Mouse (Mus musculus): ENCODE data around the gene Dhx34.

DNA sequence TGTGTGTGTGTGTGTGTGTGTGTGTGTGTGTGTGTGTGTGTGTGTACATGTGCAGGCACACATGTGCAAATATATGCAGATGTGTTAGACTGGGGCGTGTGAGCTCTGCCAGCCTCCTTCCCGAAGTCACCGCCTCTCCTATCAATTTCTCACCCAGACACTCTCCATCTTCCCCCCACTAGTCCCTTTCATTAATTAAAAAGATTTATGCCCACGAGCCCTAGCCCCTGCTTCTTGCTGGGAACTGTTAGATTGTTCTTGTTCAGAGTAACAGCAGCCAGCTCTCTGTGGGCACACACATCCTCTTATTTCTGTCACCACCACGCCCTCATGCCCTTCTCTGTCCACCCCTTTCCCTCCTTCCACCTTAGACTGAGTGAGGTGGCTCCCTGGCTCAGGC, 48.7 kb downstream of the Dhx34 start:
- TF ChIP-seq POLR2A (IDR thresholded peaks at IDR 0.05; ENCODE audit: borderline replicate concordance, insufficient read depth, low read length) (no peak), CTCF (IDR thresholded peaks at IDR 0.05; ENCODE audit: borderline replicate concordance, insufficient read depth, low read depth, low read length) (no peak)
